Mouse (Mus musculus): Measurements from ENCODE around the gene Plekhg5. TPM values are rescaled to one million over a fixed set of nuclear protein-coding genes. Genes with fewer than 3 reads are reported as not detected.
A peak's percentile ranks its signal among the peaks of the same experiment; 100 is the strongest.

The Plekhg5 gene
- polyA plus RNA-seq, 1 experiment = 22.2 TPM

DNA sequence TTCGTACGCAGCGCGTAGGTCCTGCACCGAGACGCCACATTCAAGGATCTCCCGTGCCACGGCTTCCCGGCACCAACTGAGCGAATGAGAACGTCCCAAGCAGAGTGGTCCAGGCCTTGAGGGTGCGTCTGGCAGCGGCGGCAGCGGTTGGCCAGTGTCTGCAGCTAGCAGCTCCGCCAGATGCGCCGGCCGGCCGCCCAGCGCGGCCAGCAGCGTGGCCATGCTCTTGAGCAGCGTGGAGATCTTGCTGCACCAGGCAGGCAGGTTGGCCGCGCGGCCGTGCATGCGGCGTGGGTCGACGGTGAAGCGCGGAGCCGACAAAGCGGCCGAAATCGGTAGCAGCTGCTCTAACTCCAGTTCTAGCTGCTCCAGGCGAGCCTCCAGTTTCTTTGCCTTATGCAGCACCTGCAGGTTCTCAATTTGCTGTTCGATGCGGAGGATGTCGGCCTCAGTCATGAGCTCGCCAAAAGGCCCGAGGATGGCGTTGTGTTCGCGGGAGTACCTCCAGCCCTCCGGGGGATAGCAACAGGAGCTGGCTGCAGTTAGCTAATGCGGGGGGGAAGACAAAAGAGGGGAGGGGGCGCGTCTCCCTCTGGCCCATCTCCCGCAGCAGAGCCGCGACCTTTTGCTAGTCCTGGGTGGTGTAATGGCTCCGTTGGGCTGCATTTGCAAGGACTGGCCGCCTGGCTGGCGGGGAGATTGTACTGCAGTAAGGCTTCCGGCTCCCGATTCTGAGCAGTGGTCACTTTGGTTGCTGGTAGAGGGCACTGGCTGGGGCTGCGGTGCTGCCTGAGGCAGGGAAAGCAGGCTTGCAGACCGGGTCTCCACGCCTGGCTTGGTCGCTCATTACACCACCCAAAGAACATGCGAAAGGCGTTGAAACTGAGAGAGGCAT lies 54.0 kb downstream of the Plekhg5 start:
- TF ChIP-seq POLR2A (IDR thresholded peaks at IDR 0.05; ENCODE audit: low read depth, low read length) (no peak), CTCF (conservative IDR thresholded peaks at IDR 0.05; ENCODE audit: insufficient read depth, insufficient read length, low read depth, low read length) (no peak)
- peak overlapping the region; percentile 18; the same call in 1 of the 2 replicates for H3K4me3 ChIP-seq (ENCODE audit: insufficient read depth, low read depth, low read length)
- no peaks in the 10 kb centered on the region for H3K27me3 ChIP-seq (replicated peaks; ENCODE audit: control insufficient read depth, insufficient read depth, low read length)
- DNase-seq = no peak
- WGBS = 40% methylated on average over 65 of the region's 65 CpGs
- H3K4me1 ChIP-seq (ENCODE audit: control insufficient read depth, insufficient read depth, low read length) = peaks cover 10% of the 10 kb centered on the region; the same call in 1 of the 2 replicates
- no peaks in the 10 kb centered on the region for H3K36me3 ChIP-seq (ENCODE audit: control insufficient read depth, insufficient read depth, low read length)
- H3K27ac ChIP-seq (ENCODE audit: insufficient read depth, low read depth, low read length) = no peak overlapping the region

DNA sequence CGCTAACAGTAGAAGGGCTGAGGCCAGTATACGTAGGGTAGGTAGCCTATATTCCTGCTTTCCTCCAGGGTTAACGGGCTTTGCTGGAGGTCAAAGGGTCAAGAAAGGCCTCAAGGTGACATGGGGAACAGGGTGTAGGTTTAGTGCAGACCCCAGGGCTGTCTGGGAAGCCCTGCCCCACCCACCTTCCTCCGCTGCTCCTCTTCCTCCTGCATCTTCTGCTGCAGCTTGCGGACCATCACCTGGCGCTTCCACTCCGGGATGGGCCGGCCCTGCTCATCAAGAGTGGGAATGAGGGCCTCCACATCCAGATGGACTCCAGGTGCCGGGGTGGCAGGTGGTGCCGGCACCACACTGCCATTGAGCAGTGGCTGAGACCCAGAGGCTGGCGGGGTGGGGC lies 55.6 kb downstream of the Plekhg5 start:
- H3K27ac ChIP-seq (ENCODE audit: insufficient read depth, low read depth, low read length) = no peak overlapping the region
- no peak for TF ChIP-seq CTCF (conservative IDR thresholded peaks at IDR 0.05; ENCODE audit: insufficient read depth, insufficient read length, low read depth, low read length)
- TF ChIP-seq POLR2A (IDR thresholded peaks at IDR 0.05; ENCODE audit: low read depth, low read length) = no peak
- peaks cover 14% of the 10 kb centered on the region; the same call in 1 of the 2 replicates for H3K4me1 ChIP-seq (ENCODE audit: control insufficient read depth, insufficient read depth, low read length)
- no peak for DNase-seq
- peak overlapping the region; percentile 43 for H3K4me3 ChIP-seq (ENCODE audit: insufficient read depth, low read depth, low read length)
- WGBS = 82% methylated on average over 11 of the region's 11 CpGs
- H3K27me3 ChIP-seq (replicated peaks; ENCODE audit: control insufficient read depth, insufficient read depth, low read length) = no peaks in the 10 kb centered on the region
- H3K36me3 ChIP-seq (ENCODE audit: control insufficient read depth, insufficient read depth, low read length) = no peaks in the 10 kb centered on the region

DNA sequence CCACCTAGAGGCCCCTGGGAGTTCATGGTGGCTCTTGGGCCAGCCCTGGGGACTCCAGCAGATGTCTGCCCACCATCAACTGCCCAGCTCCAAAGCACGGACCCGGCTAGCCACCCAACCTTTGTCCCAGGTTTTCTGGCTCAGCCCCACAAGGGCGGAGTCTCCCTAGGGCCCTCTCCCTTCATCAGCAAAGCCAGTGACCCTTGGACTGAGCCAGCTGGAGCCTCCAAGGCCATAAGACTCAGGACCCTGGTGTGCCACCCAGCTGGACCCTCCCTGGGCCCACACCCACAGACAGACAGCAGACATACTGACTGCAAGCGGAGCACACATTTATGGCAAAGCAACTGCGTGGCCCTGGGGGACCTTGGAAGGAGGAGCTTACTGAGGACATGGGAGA lies 56.5 kb downstream of the Plekhg5 start:
- peak; percentile 92 for DNase-seq
- no peak for TF ChIP-seq POLR2A (IDR thresholded peaks at IDR 0.05; ENCODE audit: low read depth, low read length)
- TF ChIP-seq CTCF (conservative IDR thresholded peaks at IDR 0.05; ENCODE audit: insufficient read depth, insufficient read length, low read depth, low read length) = no peak
- H3K27ac ChIP-seq (ENCODE audit: insufficient read depth, low read depth, low read length) = peak overlapping the region; percentile 51; the same call in 1 of the 2 replicates
- peaks cover 14% of the 10 kb centered on the region; the same call in 1 of the 2 replicates for H3K4me1 ChIP-seq (ENCODE audit: control insufficient read depth, insufficient read depth, low read length)
- no peaks in the 10 kb centered on the region for H3K36me3 ChIP-seq (ENCODE audit: control insufficient read depth, insufficient read depth, low read length)
- 59% methylated on average over 5 of the region's 5 CpGs for WGBS
- no peaks in the 10 kb centered on the region for H3K27me3 ChIP-seq (replicated peaks; ENCODE audit: control insufficient read depth, insufficient read depth, low read length)
- H3K4me3 ChIP-seq (ENCODE audit: insufficient read depth, low read depth, low read length) = peak overlapping the region; percentile 53

DNA sequence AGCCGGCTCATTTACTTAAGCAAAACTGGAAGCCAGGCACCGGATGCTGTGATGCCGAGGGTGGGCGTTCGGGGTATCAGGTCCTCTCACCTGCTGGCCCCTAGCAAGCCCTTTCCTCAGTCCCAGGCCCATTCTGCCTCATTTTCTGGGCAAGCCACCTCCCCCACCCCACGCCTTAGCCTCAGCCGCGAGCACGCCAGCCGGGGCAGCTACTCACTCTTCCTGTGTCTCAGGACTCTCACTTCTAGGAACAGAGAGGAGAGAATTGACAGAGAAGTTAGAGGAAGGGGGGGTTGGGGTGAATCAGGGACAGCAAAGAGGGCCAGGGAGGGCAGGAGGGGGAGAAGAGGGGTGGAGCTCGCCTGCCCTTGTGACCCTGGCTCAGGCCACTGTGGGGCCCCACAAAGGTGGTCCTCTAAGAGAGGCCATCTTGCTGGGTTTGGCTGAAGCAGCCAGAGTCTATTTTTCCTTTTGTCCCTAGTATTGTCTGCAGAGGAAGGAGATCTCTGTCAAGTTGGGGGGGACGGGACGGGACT lies 57.2 kb downstream of the Plekhg5 start:
- DNase-seq = peak; percentile 52
- Histone ChIP-seq H3K4me1 (ENCODE audit: control insufficient read depth, insufficient read depth, low read length) (peaks cover 14% of the 10 kb centered on the region; the same call in 1 of the 2 replicates), H3K36me3 (ENCODE audit: control insufficient read depth, insufficient read depth, low read length) (no peaks in the 10 kb centered on the region), H3K4me3 (ENCODE audit: insufficient read depth, low read depth, low read length) (peak overlapping the region; percentile 53), H3K27me3 (replicated peaks; ENCODE audit: control insufficient read depth, insufficient read depth, low read length) (no peaks in the 10 kb centered on the region), H3K27ac (ENCODE audit: insufficient read depth, low read depth, low read length) (peak overlapping the region; percentile 4; the same call in 1 of the 2 replicates)
- TF ChIP-seq POLR2A (IDR thresholded peaks at IDR 0.05; ENCODE audit: low read depth, low read length) (no peak), CTCF (conservative IDR thresholded peaks at IDR 0.05; ENCODE audit: insufficient read depth, insufficient read length, low read depth, low read length) (no peak)
- WGBS = 52% methylated on average over 13 of the region's 13 CpGs

DNA sequence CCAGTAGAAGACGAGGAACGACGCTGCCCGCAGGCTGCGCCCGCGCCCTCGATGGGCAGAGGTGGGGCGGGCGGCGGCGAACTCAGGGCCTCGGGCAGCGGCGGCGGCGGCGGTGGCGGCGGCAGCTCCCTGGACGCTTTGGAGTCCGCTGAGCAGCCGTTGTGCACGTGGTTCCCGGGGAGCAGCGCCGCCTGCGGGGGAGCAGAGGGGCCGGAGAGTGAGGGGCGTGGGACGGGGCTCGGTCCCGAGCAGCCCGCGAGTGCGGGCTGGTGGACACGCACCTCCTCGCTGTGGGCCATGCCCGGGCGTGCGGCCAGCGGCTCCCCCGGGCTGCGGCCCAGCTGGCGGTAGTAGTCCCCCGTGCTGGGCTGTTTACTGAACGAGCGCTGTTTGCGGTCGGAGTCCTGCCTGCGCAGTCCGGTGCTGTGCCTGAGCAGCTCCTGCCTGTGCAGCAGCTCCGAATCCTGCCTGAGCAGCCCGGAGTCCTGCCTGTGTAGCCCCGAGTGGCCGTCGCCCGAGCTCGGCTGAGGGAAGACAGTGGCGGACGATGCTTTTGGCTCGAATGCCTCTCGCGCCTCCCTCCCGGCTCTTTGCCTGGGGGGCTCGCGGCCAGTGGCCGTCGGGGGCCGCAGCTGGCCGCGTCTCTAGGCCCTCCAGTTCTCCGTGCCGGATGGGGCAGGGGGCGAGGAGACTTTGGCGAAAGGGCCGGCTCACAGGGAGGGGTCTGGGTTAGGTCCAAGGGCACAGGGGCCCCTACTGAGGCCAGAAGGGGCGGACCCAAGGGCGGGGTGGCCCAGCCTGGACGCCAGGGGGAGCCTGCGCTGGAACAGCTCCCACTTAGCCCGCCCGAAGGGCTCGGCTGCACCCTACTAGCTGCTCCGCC lies 58.7 kb downstream of the Plekhg5 start:
- Histone ChIP-seq H3K27me3 (replicated peaks; ENCODE audit: control insufficient read depth, insufficient read depth, low read length) (no peaks in the 10 kb centered on the region), H3K4me3 (ENCODE audit: insufficient read depth, low read depth, low read length) (peak overlapping the region; percentile 52), H3K36me3 (ENCODE audit: control insufficient read depth, insufficient read depth, low read length) (no peaks in the 10 kb centered on the region), H3K4me1 (ENCODE audit: control insufficient read depth, insufficient read depth, low read length) (peaks cover 19% of the 10 kb centered on the region), H3K27ac (ENCODE audit: insufficient read depth, low read depth, low read length) (no peak overlapping the region)
- peak; percentile 79 for DNase-seq
- TF ChIP-seq CTCF (conservative IDR thresholded peaks at IDR 0.05; ENCODE audit: insufficient read depth, insufficient read length, low read depth, low read length) (peak; percentile 45), POLR2A (IDR thresholded peaks at IDR 0.05; ENCODE audit: low read depth, low read length) (no peak)
- under 1% methylated on average over 85 of the region's 85 CpGs for WGBS

DNA sequence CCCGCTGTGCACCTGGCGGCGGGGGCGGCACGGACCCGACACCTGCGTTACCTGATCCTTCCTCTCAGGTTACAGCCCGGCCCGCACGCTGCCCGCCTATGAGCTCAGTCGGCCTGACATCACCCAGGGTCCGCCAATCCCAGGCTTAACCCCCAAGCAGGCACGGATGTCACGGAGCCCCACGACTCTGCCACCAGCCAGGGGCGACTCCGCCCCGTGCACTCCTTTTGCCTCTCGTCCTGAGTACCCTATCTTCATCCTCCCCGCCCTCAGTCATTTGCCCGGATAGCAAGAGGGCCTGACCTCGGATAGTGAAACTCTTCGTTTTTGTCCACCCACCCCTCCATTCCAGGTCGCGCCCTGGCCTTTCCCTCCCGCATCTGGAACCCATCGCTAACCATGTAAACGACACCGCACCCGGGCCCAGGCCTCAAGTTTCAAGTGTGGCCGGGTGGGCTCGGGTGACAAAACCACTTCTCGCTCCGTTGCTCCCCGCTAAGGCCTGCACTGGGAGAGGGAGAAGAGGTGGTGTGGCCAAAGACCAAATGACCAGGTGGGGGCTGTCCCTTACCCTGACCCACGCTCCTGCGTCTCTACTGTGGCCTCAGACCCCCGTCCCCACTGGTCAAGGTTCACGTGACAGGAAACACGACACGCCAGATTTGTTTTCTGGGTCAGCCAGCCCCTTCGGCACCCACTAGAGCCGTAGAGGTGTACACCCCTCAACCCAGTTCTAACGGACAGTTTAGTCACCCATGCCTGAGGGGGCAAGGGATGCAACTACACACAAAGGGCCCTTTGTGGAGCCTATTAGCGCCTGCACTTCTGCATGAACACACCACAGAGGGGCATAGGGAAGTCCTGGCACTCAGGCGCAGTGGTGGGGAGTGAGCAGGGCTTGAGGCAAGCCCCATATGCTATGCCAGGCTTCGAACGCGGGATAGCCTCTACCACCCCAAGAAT lies 59.8 kb downstream of the Plekhg5 start:
- H3K27me3 ChIP-seq (replicated peaks; ENCODE audit: control insufficient read depth, insufficient read depth, low read length) = no peaks in the 10 kb centered on the region
- 21% methylated on average over 50 of the region's 50 CpGs for WGBS
- H3K27ac ChIP-seq (ENCODE audit: insufficient read depth, low read depth, low read length) = no peak overlapping the region
- TF ChIP-seq CTCF (conservative IDR thresholded peaks at IDR 0.05; ENCODE audit: insufficient read depth, insufficient read length, low read depth, low read length) (no peak), POLR2A (IDR thresholded peaks at IDR 0.05; ENCODE audit: low read depth, low read length) (no peak)
- H3K4me3 ChIP-seq (ENCODE audit: insufficient read depth, low read depth, low read length) = peak overlapping the region; percentile 52; the same call in 1 of the 2 replicates
- no peaks in the 10 kb centered on the region for H3K36me3 ChIP-seq (ENCODE audit: control insufficient read depth, insufficient read depth, low read length)
- no peak for DNase-seq
- H3K4me1 ChIP-seq (ENCODE audit: control insufficient read depth, insufficient read depth, low read length) = peaks cover 18% of the 10 kb centered on the region

All from kidney, adult 2 months (tissue).